Mouse (Mus musculus) hindbrain, embryonic 15.5 days (tissue): ENCODE measurements at regions not wholly inside any gene's neighbourhood (a gene's known extent, or its start where the extent isn't known, plus 50 kb on each side); places are given as distances from the start of the nearest gene placed in this dataset.

ENCODE experiments used
- ATAC-seq: fragments of 200-750 bp; cut with Nextera tagmentation; 2 replicates; pipeline ENCODE4 v1.8.0; 2017; ENCODE audit warnings: low read depth, moderate number of reproducible peaks, moderate TSS enrichment; ENCODE audit not compliant: low FRiP score
- H3K27ac ChIP-seq: fragments of 300-500 bp; sonication (generic); replicated peaks from 2 replicates; pipeline ENCODE4 v1.5.1; 2015; ENCODE audit warnings: mild to moderate bottlenecking, inconsistent platforms
- H3K27me3 ChIP-seq: fragments of 300-500 bp; sonication (generic); 2 replicates; pipeline ENCODE4 v1.6.1; 2015; ENCODE audit warnings: control low read depth, inconsistent platforms
- H3K36me3 ChIP-seq: fragments of 300-500 bp; sonication (generic); 2 replicates; pipeline ENCODE4 v1.6.1; 2015; ENCODE audit warnings: control low read depth, inconsistent platforms
- H3K4me1 ChIP-seq: fragments of 300-500 bp; sonication (generic); replicated peaks from 2 replicates; pipeline ENCODE4 v1.6.1; 2015; ENCODE audit warnings: control low read depth, inconsistent platforms
- H3K4me2 ChIP-seq: fragments of 300-500 bp; sonication (generic); 2 replicates; pipeline ENCODE4 v1.6.1; 2015; ENCODE audit warnings: moderate library complexity, mild to moderate bottlenecking, inconsistent platforms
- H3K4me3 ChIP-seq: fragments of 300-500 bp; sonication (generic); 2 replicates; pipeline ENCODE4 v1.5.1; 2015; ENCODE audit warnings: mild to moderate bottlenecking, inconsistent platforms
- H3K9ac ChIP-seq: fragments of 300-500 bp; sonication (generic); 2 replicates; pipeline ENCODE4 v1.6.1; 2015; ENCODE audit warnings: inconsistent platforms
- H3K9me3 ChIP-seq: fragments of 300-500 bp; sonication (generic); 2 replicates; pipeline ENCODE4 v1.6.1; 2016; ENCODE audit warnings: control low read depth, inconsistent platforms
- WGBS: fragments of 180-500 bp; shearing (Covaris S2); methylation state at CpG from one replicate; pipeline ENCODE4 v1.1.7; 2015; 5-methylcytosine and 5-hydroxymethylcytosine counted together

DNA sequence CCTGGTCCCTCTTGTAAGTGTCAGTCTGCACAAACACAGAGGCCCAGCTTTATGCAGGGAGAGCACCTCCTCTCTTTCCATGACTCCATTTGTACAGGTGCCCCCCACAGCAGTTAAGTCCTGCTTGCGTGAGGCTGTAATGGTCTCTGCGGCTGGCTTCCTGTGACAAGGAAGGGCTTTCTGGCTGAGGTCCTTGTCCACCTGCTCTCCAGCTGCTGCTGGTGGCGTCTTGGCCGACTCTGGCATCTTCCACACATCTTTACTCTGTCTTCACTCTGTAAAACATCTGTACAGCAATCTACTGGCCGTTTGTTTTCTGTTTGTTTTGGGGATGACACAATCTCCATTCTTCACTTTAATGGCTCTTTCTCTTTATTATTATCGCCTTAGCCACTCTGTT lies 60.8 kb downstream of the Rpusd4 start:
- Histone ChIP-seq H3K4me3 (no peak overlapping the region), H3K4me1 (peaks cover 14% of the 10 kb centered on the region), H3K4me2 (no peak overlapping the region), H3K9me3 (no peaks in the 10 kb centered on the region), H3K36me3 (no peaks in the 10 kb centered on the region), H3K27me3 (peaks cover 71% of the 10 kb centered on the region), H3K9ac (no peak overlapping the region), H3K27ac (no peak overlapping the region)
- 77% methylated on average over 6 of the region's 6 CpGs for WGBS
- no peak for ATAC-seq

DNA sequence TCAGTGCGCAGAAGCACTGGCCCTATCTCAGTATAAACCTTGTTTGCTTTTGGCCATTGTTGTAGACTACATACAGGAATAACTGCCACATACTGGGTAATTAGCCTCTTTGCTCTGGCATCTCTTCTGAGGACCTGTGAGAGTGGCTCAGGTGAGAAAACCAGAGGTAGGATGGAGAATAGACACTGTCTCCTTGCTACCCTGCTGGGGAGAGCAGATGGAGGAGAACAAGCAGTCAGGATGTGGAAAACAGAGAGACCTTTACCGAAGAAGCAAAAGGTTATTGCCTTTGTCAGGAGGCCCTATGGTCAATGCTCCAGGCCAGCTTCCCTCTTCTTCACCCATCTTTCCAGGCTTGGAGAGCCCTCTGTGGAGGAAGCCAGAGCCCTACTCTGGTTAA lies 62.7 kb downstream of the Rpusd4 start:
- Histone ChIP-seq H3K4me2 (no peak overlapping the region), H3K36me3 (no peaks in the 10 kb centered on the region), H3K4me1 (peaks cover 19% of the 10 kb centered on the region), H3K27me3 (peaks cover 70% of the 10 kb centered on the region), H3K9me3 (no peaks in the 10 kb centered on the region), H3K27ac (no peak overlapping the region), H3K4me3 (no peak overlapping the region), H3K9ac (no peak overlapping the region)
- WGBS = 80% methylated on average over 2 of the region's 2 CpGs
- ATAC-seq = no peak

DNA sequence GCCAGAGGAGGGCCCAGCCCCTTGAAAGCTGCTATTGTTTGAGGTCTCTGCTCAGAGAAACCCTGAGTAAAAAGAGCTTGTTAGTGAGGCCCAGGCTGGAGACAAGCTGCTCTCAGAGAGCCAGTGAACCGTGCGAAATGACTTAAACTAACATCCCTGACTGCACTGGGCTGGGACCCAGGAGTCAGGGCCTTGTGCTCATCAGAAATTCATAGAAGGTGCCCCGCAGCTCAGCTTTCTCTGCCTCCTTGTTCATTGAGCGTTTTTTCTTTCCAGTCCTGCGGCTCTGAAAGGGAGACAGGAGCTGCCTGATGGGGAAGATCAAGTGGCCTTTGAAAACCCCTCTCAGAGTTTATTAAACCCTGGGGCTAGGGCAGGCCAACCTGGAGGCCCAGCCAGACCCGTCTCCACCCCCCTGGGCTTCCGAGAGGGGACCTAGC lies 63.6 kb downstream of the Rpusd4 start:
- Histone ChIP-seq H3K4me3 (no peak overlapping the region), H3K36me3 (no peaks in the 10 kb centered on the region), H3K27ac (peak overlapping the region; percentile 58; the same call in 1 of the 2 replicates), H3K9ac (no peak overlapping the region), H3K27me3 (peaks cover 70% of the 10 kb centered on the region), H3K9me3 (no peaks in the 10 kb centered on the region), H3K4me2 (no peak overlapping the region), H3K4me1 (peaks cover 28% of the 10 kb centered on the region)
- 10% methylated on average over 7 of the region's 7 CpGs for WGBS
- ATAC-seq = peak; percentile 93

DNA sequence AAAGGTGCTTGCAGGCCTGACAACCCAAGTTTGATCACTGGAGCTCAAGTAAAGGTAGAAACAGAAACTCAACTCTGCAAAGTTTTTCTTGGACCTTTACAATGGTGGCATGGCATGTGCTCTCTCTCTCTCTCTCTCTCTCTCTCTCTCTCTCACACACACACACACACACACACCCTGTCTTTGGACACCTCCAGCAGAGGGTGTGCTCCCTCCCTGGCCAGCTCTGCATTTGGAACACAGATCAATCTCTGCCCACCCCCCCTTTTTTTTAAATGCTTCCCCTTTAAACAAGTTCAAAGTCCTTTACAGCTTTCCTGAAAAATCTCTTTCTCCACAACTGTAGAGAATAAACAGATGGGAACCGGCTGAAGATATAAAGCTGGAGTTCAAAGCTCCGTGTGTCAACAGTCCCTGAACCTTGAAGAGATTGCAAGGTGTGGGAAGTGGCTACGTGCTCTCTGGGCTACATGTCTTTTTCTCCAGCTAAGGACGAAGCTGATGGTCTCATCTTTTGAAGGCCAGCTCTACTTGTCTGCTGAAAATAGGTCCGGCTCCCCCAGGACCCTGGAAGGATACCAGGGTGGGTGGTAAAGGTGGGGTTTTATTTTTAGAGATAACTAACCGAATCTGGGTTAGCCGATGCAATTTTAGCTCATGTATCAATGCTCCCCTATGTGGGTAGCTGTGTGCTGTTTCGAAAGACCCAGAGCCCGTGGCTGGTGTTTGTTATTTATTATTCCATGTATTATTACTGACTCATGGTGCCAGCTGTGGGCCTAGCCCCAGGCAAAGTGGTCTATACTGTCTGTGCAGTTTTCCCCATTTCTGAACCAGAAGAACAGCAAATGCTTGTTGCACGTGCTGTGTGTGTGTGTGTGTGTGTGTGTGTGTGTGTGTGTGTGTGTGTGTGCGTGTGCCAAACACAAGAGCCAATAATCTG lies 65.3 kb downstream of the Rpusd4 start:
- WGBS = 66% methylated on average over 11 of the region's 11 CpGs
- Histone ChIP-seq H3K27ac (no peak overlapping the region), H3K4me2 (no peak overlapping the region), H3K4me1 (peaks cover 32% of the 10 kb centered on the region), H3K4me3 (no peak overlapping the region), H3K9ac (no peak overlapping the region), H3K9me3 (no peaks in the 10 kb centered on the region), H3K36me3 (no peaks in the 10 kb centered on the region), H3K27me3 (peaks cover 58% of the 10 kb centered on the region)
- no peak for ATAC-seq

DNA sequence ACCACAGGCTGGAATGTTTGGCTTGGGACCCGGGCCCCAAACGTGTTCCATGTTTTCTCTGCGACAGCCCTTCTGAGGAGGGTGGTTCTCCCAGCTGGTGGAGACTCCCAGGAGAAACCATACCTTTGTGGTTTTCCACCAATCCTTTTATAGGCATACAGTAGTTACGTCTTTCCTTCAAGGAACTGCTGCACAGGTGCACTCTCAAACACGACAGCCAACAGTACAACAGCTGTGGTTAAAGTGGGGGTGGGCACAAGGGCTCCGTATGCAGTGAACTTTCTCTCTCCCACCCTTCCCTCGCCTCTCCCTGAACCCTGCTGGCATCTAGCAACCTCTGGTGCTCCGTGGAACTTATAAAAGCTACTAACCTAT lies 66.0 kb downstream of the Rpusd4 start:
- no peak overlapping the region for H3K4me2 ChIP-seq
- ATAC-seq = no peak
- peaks cover 32% of the 10 kb centered on the region for H3K4me1 ChIP-seq
- no peak overlapping the region for H3K27ac ChIP-seq
- 79% methylated on average over 8 of the region's 8 CpGs for WGBS
- no peak overlapping the region for H3K4me3 ChIP-seq
- H3K9ac ChIP-seq = no peak overlapping the region
- no peaks in the 10 kb centered on the region for H3K36me3 ChIP-seq
- H3K9me3 ChIP-seq = no peaks in the 10 kb centered on the region
- peaks cover 54% of the 10 kb centered on the region for H3K27me3 ChIP-seq

DNA sequence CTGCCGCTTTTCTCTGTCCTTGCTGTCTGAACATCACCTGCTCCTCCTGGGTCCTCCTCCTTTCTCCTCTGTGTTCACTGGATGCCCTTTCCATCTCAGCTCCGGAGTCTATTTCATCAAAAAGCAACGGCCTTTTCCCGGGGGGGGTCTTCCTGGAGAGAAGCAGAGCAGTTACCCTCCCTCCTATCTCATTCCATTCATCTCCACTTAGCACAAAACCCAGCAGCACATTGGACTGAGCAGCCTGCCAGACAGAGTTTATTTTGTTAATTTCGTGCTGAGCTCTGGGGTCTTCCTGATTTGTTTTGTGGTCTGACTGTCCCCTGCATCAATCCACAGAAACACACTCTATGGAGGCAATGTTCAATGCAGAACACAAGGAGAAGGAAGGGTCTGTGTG lies 66.9 kb downstream of the Rpusd4 start:
- Histone ChIP-seq H3K9me3 (no peaks in the 10 kb centered on the region), H3K4me3 (no peak overlapping the region), H3K27me3 (peaks cover 44% of the 10 kb centered on the region), H3K4me2 (no peak overlapping the region), H3K36me3 (no peaks in the 10 kb centered on the region), H3K4me1 (peaks cover 32% of the 10 kb centered on the region), H3K9ac (no peak overlapping the region), H3K27ac (no peak overlapping the region)
- ATAC-seq = no peak
- WGBS = 56% methylated on average over 5 of the region's 5 CpGs

DNA sequence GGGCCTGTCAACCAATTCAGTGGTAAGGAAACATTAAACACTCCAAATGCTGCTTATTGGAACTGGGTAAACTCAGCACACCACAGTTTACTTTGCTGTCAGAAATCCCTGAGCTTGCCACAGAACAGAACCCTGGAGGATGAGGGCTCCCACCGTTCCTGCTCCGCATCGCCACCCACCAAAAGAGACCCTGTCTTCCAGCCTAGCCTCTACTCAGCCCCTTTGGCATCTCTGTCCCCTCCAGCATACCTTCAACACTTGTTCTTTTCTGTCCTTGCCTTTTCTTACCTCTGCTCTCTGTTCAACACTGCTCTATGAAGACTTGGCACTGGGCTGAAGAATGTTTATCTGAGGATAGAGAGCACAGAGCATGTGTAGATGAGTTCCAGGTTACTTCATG lies 67.5 kb downstream of the Rpusd4 start:
- no peak for ATAC-seq
- WGBS = 83% methylated on average over 3 of the region's 3 CpGs
- Histone ChIP-seq H3K9ac (no peak overlapping the region), H3K36me3 (no peaks in the 10 kb centered on the region), H3K27ac (no peak overlapping the region), H3K4me3 (no peak overlapping the region), H3K9me3 (no peaks in the 10 kb centered on the region), H3K4me1 (peaks cover 32% of the 10 kb centered on the region), H3K4me2 (no peak overlapping the region), H3K27me3 (peaks cover 38% of the 10 kb centered on the region)

DNA sequence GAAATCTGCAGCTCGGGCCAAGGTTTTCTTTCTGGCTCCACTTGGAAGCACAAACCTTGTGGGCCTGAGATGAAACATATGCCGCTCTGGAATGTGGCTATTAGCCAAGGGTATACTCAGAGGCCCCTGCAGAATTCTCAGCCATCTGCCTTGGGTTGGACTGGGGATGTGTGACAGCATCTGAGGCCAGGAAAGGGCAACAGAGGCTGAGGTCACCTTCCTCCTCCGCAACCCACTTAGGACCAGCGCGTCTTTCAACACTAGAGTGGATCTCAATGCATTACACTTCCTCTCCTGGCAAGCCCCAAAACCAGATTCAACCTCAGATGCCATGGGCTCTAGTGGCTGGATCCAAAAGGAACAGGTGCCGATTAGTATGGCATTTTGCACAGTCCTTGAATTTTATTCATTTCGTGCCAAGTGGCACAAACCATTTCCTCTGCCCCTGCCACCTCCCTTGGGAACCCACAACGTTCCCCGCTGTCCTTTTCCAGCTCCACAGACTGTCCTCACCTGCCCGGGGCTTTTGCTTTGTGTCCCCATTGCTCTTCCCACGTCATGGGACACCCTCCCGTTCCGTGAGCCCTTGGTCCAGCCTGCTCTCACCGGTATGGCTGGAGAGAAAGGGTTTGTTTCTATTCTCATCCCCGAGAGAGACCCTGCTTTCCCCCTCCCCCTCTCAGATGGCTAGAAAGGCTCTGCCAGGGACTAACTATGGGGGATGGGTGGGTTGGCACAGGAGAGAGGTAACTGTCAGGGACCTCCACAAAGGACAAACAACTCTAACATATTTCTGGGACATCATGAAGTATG lies 68.4 kb downstream of the Rpusd4 start:
- ATAC-seq = peak; percentile 43; the same call in 1 of the 2 replicates
- Histone ChIP-seq H3K4me2 (no peak overlapping the region), H3K27me3 (peaks cover 33% of the 10 kb centered on the region), H3K9ac (no peak overlapping the region), H3K36me3 (no peaks in the 10 kb centered on the region), H3K4me1 (peaks cover 23% of the 10 kb centered on the region), H3K4me3 (no peak overlapping the region), H3K9me3 (no peaks in the 10 kb centered on the region), H3K27ac (no peak overlapping the region)
- WGBS = 42% methylated on average over 15 of the region's 15 CpGs

DNA sequence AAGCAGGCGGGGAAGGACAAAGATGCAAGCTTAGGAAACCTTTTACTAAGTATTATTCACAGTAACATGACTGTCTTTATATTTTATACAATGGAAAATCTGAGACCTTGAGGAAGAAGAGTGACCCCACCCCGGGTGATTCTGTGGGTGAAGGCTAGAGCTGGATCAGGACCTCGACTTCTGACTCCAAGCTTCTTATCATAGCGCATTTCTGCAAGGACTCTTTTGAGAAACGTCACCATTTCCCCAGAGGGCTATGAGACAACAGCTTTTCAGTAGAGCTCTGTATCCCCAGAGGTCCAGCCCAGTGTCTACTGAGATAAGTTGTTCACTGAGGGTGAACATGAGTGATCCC lies 69.0 kb downstream of the Rpusd4 start:
- H3K9me3 ChIP-seq = no peaks in the 10 kb centered on the region

DNA sequence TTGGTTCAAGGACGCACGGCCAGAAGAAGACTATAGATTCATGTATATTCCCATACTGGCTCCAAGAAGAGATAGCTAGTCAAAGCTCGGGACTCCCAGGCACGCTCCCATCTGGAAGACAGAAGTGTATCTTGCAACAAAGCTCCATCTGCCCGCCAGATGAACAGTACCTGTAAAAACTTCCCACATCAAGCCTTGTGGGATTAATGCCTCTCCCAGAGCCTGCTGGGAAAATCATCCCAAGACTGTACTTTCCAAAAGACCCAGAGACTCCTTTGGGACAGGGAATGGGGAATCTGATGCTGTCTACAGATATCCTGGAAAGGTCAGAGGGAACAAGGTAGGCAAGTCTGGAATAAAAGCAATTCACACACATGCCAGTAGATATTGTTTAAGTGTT lies 71.2 kb downstream of the Rpusd4 start:
- Histone ChIP-seq H3K9me3 (no peaks in the 10 kb centered on the region), H3K36me3 (no peaks in the 10 kb centered on the region), H3K4me2 (no peak overlapping the region), H3K27me3 (peaks cover 21% of the 10 kb centered on the region; the same call in 1 of the 2 replicates), H3K9ac (no peak overlapping the region), H3K4me3 (no peak overlapping the region), H3K4me1 (peaks cover 18% of the 10 kb centered on the region), H3K27ac (no peak overlapping the region)
- no peak for ATAC-seq
- WGBS = 91% methylated on average over 5 of the region's 5 CpGs

More for the DNA sequence above, 69.0 kb downstream of the Rpusd4 start:
- Histone ChIP-seq H3K9ac (no peak overlapping the region), H3K4me1 (peaks cover 18% of the 10 kb centered on the region), H3K36me3 (no peaks in the 10 kb centered on the region), H3K4me2 (no peak overlapping the region), H3K27me3 (peaks cover 33% of the 10 kb centered on the region), H3K4me3 (no peak overlapping the region), H3K27ac (no peak overlapping the region)
- no peak for ATAC-seq
- WGBS = 68% methylated on average over 5 of the region's 5 CpGs

DNA sequence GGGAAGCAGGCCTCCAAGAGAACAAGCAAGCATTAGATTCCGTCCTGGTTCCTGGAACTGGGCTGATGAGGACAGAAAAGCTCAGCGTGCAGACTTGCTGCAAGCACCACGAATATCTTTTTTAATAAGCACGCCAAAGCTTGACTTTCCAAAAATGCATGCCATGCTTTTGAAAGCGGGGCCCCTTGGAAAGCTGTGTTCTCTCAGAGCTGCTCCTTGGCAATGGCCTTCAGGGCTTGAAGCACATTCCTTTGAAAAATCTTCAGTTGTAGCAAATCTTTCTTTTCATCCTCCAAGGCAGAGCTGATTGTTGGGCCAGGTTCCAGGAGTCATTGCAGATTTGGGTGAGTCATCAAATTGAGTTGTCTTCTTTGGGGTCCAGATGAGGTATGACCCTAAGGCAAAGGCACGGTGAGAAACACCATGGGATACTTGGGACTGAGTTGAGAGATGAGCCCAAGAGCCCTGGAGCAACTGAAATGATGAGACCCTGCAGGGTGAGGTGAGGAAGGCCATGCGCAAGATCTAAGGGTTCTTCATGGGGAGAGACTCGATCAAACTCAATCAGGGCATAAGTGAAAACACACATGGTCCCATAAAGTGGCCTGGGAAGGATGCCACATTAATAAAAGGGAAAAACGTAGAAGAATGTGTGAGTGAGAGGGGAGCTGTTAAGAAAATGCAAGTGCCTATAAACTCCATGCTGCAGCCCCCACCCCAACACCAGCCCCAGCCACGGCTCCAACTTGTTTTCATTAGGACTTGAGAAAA lies 72.0 kb downstream of the Rpusd4 start:
- Histone ChIP-seq H3K9me3 (no peaks in the 10 kb centered on the region), H3K36me3 (no peaks in the 10 kb centered on the region), H3K9ac (no peak overlapping the region), H3K27ac (no peak overlapping the region), H3K4me3 (no peak overlapping the region), H3K4me2 (no peak overlapping the region), H3K4me1 (peaks cover 18% of the 10 kb centered on the region), H3K27me3 (peaks cover 16% of the 10 kb centered on the region; the same call in 1 of the 2 replicates)
- no peak for ATAC-seq
- 82% methylated on average over 10 of the region's 10 CpGs for WGBS

DNA sequence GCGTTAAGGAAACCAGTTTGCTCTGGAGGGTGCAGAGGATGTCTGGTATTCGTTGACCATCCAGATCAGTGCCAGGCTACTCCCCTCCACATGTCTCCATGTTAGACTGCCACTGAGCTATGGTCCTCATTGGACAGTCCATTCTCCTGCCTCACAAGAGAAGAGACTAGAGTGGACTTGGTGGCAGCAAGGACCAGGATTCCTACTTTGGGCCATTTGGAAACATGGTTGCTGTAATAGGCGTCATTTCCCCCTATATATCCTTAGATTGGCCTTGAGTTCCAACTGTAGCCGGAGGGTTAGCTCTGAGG lies 72.6 kb downstream of the Rpusd4 start:
- peaks cover 15% of the 10 kb centered on the region; the same call in 1 of the 2 replicates for H3K27me3 ChIP-seq
- peaks cover 14% of the 10 kb centered on the region for H3K4me1 ChIP-seq
- H3K4me2 ChIP-seq = no peak overlapping the region
- no peak overlapping the region for H3K9ac ChIP-seq
- no peaks in the 10 kb centered on the region for H3K9me3 ChIP-seq
- ATAC-seq = no peak
- no peak overlapping the region for H3K27ac ChIP-seq
- no peak overlapping the region for H3K4me3 ChIP-seq
- WGBS = 90% methylated on average over 4 of the region's 4 CpGs
- H3K36me3 ChIP-seq = no peaks in the 10 kb centered on the region
